Mouse (Mus musculus): ENCODE measurements around the gene Supt6. TPM values are rescaled to one million over a fixed set of nuclear protein-coding genes. Genes with fewer than 3 reads are reported as not detected.

Gene Supt6
- polyA plus RNA-seq, 1 experiment from 2014 or later: 11.1 TPM

- Histone ChIP-seq H3K4me1 (replicated peaks; ENCODE audit: control insufficient read depth, insufficient read depth) (no peaks in the 10 kb centered on the region), H3K4me3 (ENCODE audit: low read depth, low read length) (peak overlapping the region; percentile 84), H3K9ac (ENCODE audit: low read length) (peak overlapping the region; percentile 91), H3K27me3 (ENCODE audit: control insufficient read depth, insufficient read depth, low read length) (no peaks in the 10 kb centered on the region), H3K27ac (replicated peaks) (no peak overlapping the region), H3K9me3 (ENCODE audit: control insufficient read depth, low read length) (no peaks in the 10 kb centered on the region), H3K4me2 (replicated peaks; ENCODE audit: low read depth) (peak overlapping the region; percentile 63), H3K36me3 (ENCODE audit: control insufficient read depth, insufficient read depth, low read length) (peaks cover 3% of the 10 kb centered on the region; the same call in 1 of the 2 replicates)
- ATAC-seq (ENCODE audit: low FRiP score, low TSS enrichment): no peak
- no peak for DNase-seq (ENCODE audit: low spot score)
- TF ChIP-seq CTCF (IDR thresholded peaks at IDR 0.05; ENCODE audit: low read depth) (no peak), EP300 (optimal IDR thresholded peaks at IDR 0.05) (no peak)
- 5% methylated on average over 7 of the region's 7 CpGs for WGBS
Measured at GRCm38 (mm10) chr11:78182450-78182849, 63.3 kb downstream of the Supt6 start.

DNA sequence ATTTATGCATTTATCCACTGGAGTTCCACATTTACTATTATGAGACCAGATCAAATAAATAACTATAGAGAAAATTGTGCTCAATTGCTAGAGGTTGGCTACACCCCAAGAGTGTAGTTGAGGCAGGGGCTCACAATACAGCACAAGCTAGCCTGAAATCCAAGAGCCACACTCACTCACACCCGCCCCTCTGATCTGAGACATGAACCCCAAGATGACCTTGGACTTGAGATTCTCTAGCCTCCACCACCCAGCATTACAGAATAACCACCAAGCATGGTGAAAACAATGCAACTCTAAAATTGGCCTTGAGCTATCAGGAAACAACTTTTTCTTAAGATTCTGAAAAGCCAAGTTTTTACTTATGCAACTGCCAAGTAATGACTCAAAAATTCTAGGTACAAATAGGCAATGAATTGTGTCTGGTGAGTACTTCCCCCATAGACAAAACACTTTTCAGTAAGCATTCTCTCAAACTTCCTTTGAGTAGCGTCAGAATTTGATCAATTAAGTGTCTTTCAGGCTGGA, 63.9 kb downstream of the Supt6 start:
- no peak overlapping the region for H3K9ac ChIP-seq (ENCODE audit: low read length)
- H3K9me3 ChIP-seq (ENCODE audit: control insufficient read depth, low read length): no peaks in the 10 kb centered on the region
- peak overlapping the region; percentile 63 for H3K4me2 ChIP-seq (replicated peaks; ENCODE audit: low read depth)
- TF ChIP-seq CTCF (IDR thresholded peaks at IDR 0.05; ENCODE audit: low read depth) (no peak), EP300 (optimal IDR thresholded peaks at IDR 0.05) (no peak)
- peaks cover 3% of the 10 kb centered on the region; the same call in 1 of the 2 replicates for H3K36me3 ChIP-seq (ENCODE audit: control insufficient read depth, insufficient read depth, low read length)
- DNase-seq (ENCODE audit: low spot score) (no peak), ATAC-seq (ENCODE audit: low FRiP score, low TSS enrichment) (no peak)
- no peaks in the 10 kb centered on the region for H3K4me1 ChIP-seq (replicated peaks; ENCODE audit: control insufficient read depth, insufficient read depth)
- peak overlapping the region; percentile 84; the same call in 1 of the 2 replicates for H3K4me3 ChIP-seq (ENCODE audit: low read depth, low read length)
- no peak overlapping the region for H3K27ac ChIP-seq (replicated peaks)
- 27% methylated on average over 2 of the region's 2 CpGs for WGBS
- no peaks in the 10 kb centered on the region for H3K27me3 ChIP-seq (ENCODE audit: control insufficient read depth, insufficient read depth, low read length)

DNA sequence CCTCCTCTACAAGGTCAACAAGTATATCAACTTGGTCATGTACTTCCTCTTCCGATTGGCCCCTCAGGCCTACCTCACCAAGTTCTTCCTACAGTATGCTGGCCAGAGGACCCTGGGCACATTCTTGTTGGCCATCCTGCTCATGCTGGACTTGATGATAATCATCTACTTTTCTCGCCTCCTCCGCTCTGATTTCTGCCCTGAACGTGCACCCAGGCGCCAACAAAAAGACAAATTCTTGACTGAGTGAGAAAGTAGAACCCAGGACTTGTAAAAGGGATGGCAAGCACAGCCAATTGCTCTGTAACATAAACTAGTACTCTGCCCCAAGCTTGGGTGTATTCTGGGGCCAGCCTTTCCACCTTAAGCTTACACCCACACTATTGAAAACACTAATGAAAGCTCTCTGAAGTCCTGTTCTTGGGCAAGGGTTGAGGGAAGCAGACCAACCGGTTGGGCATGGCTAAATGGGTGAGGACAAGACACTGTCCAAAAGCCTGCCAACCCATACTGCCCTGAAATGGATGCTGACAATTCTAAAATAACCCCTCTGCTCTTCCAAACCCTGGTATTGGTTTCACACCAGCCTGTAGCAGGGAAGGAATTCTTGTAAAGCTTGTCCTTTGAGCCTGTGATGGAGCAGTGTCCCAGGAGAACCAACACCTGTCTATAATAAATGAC, 65.6 kb downstream of the Supt6 start:
- Histone ChIP-seq H3K9ac (ENCODE audit: low read length) (no peak overlapping the region), H3K4me1 (replicated peaks; ENCODE audit: control insufficient read depth, insufficient read depth) (no peaks in the 10 kb centered on the region), H3K36me3 (ENCODE audit: control insufficient read depth, insufficient read depth, low read length) (peaks cover 3% of the 10 kb centered on the region; the same call in 1 of the 2 replicates), H3K9me3 (ENCODE audit: control insufficient read depth, low read length) (no peaks in the 10 kb centered on the region), H3K4me3 (ENCODE audit: low read depth, low read length) (no peak overlapping the region), H3K4me2 (replicated peaks; ENCODE audit: low read depth) (0 out of 2 replicates have a peak overlapping the region, but pooled peaks have one; percentile 95), H3K27me3 (ENCODE audit: control insufficient read depth, insufficient read depth, low read length) (no peaks in the 10 kb centered on the region), H3K27ac (replicated peaks) (peak overlapping the region; percentile 97; the same call in 1 of the 2 replicates)
- ATAC-seq (ENCODE audit: low FRiP score, low TSS enrichment) (no peak), DNase-seq (ENCODE audit: low spot score) (no peak)
- TF ChIP-seq EP300 (optimal IDR thresholded peaks at IDR 0.05) (no peak), CTCF (IDR thresholded peaks at IDR 0.05; ENCODE audit: low read depth) (no peak)
- WGBS: 59% methylated on average over 6 of the region's 6 CpGs

- no peaks in the 10 kb centered on the region for H3K9me3 ChIP-seq (ENCODE audit: control insufficient read depth, low read length)
- TF ChIP-seq CTCF (IDR thresholded peaks at IDR 0.05; ENCODE audit: low read depth) (no peak), EP300 (optimal IDR thresholded peaks at IDR 0.05) (no peak)
- peaks cover 3% of the 10 kb centered on the region; the same call in 1 of the 2 replicates for H3K36me3 ChIP-seq (ENCODE audit: control insufficient read depth, insufficient read depth, low read length)
- ATAC-seq (ENCODE audit: low FRiP score, low TSS enrichment) (no peak), DNase-seq (ENCODE audit: low spot score) (no peak)
- H3K27ac ChIP-seq (replicated peaks): peak overlapping the region; percentile 97
- WGBS: 31% methylated on average over 8 of the region's 8 CpGs
- peak overlapping the region; percentile 95 for H3K4me2 ChIP-seq (replicated peaks; ENCODE audit: low read depth)
- no peaks in the 10 kb centered on the region for H3K27me3 ChIP-seq (ENCODE audit: control insufficient read depth, insufficient read depth, low read length)
- H3K9ac ChIP-seq (ENCODE audit: low read length): no peak overlapping the region; the same call in 1 of the 2 replicates
- H3K4me3 ChIP-seq (ENCODE audit: low read depth, low read length): peak overlapping the region; percentile 58
- no peaks in the 10 kb centered on the region for H3K4me1 ChIP-seq (replicated peaks; ENCODE audit: control insufficient read depth, insufficient read depth)
Measured at GRCm38 (mm10) chr11:78179438-78179999, 66.3 kb downstream of the Supt6 start.

- no peaks in the 10 kb centered on the region for H3K4me1 ChIP-seq (replicated peaks; ENCODE audit: control insufficient read depth, insufficient read depth)
- ATAC-seq (ENCODE audit: low FRiP score, low TSS enrichment): no peak
Measured at GRCm38 (mm10) chr11:78178859-78179437, 66.8 kb downstream of the Supt6 start.

More at GRCm38 (mm10) chr11:78178859-78179437, 66.8 kb downstream of the Supt6 start:
- H3K9ac ChIP-seq (ENCODE audit: low read length): peak overlapping the region; percentile 61
- no peaks in the 10 kb centered on the region for H3K27me3 ChIP-seq (ENCODE audit: control insufficient read depth, insufficient read depth, low read length)
- H3K4me2 ChIP-seq (replicated peaks; ENCODE audit: low read depth): peak overlapping the region; percentile 95
- DNase-seq (ENCODE audit: low spot score): peak; percentile 76
- H3K9me3 ChIP-seq (ENCODE audit: control insufficient read depth, low read length): no peaks in the 10 kb centered on the region
- H3K4me3 ChIP-seq (ENCODE audit: low read depth, low read length): peak overlapping the region; percentile 58
- peaks cover 3% of the 10 kb centered on the region; the same call in 1 of the 2 replicates for H3K36me3 ChIP-seq (ENCODE audit: control insufficient read depth, insufficient read depth, low read length)
- TF ChIP-seq CTCF (IDR thresholded peaks at IDR 0.05; ENCODE audit: low read depth) (0 out of 2 replicates have a peak, but pooled peaks have one; percentile 10), EP300 (optimal IDR thresholded peaks at IDR 0.05) (no peak)
- WGBS: 2% methylated on average over 29 of the region's 29 CpGs
- H3K27ac ChIP-seq (replicated peaks): peak overlapping the region; percentile 97
